Comparison of ENCODE assay signal across 7 mouse cellular contexts in the genomic region with DNA sequence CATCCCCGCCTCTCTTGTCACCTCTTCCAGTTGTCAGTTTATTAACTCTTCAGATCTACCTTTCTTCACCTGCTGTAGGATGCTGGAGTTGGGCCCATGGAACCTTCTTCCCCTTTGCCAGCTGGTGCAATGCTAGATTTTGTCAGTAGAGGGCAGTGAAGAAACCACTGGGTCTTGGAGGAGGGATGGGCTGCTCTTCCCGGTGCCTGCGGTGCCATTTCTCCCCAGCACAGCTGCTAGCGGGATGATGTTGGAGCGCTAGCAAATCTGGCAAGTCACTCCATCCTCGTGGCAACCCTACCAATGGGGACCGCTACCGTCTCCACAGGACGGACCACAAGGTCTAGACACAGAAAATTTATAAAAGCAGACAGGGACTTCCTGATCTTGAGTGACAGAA. TPM values are rescaled to one million over a fixed set of nuclear protein-coding genes. Genes with fewer than 3 reads are reported as not detected.
A peak's percentile ranks its signal among the peaks of the same experiment; 100 is the strongest.
DNase-seq lines count a peak whose midpoint lies in the region; ATAC-seq lines count a peak whose summit lies in the region.

No protein-coding gene starts in this region.

- H3K4me1 ChIP-seq in hindbrain, embryonic 12.5 days, result no peaks in the 10 kb centered on the region

- peaks cover 16% of the 10 kb centered on the region for H3K27me3 ChIP-seq in hindbrain, embryonic 12.5 days

- WGBS in hindbrain, embryonic 12.5 days, result 12% methylated on average over 9 of the region's 9 CpGs

- H3K9me3 ChIP-seq in hindbrain, embryonic 12.5 days (replicated peaks), result no peaks in the 10 kb centered on the region

- ATAC-seq in hindbrain, embryonic 12.5 days (ENCODE audit: low FRiP score), result peak; percentile 61; the same call in 1 of the 2 replicates

- H3K27ac ChIP-seq in hindbrain, embryonic 12.5 days, result no peak overlapping the region

- no peak overlapping the region for H3K9ac ChIP-seq in hindbrain, embryonic 12.5 days

- H3K4me2 ChIP-seq in hindbrain, embryonic 12.5 days (replicated peaks), result peak overlapping the region; percentile 43

- DNase-seq in WW6 (ENCODE audit: low read depth, low spot score), result peak; percentile 61
- DNase-seq in cerebellum, adult 8-10 months, result peak; percentile 66
- DNase-seq in forelimb bud, embryonic 11.5 days (ENCODE audit: low read depth, low spot score), result peak; percentile 79
- DNase-seq in layer of hippocampus, postnatal 10 days (ENCODE audit: low spot score in 2 of 2), result peak; percentile 78 to 81
- DNase-seq in lung, postnatal 4 days, result peak; percentile 41 to 77
- DNase-seq in right cerebral cortex, postnatal 10 days (ENCODE audit: low spot score in 2 of 2), result peak; percentile 81 to 85

- H3K4me3 ChIP-seq in hindbrain, embryonic 12.5 days, result no peak overlapping the region

- no peaks in the 10 kb centered on the region for H3K36me3 ChIP-seq in hindbrain, embryonic 12.5 days

RNA-seq across cellular contexts. Expression of gene Pdia6, which starts 13.3 kb away (rescaled TPM):
- 506 and 515 TPM in 2 replicates for polyA plus RNA-seq in hindbrain, embryonic 12.5 days (2016; fragmentation: Nextera tagmentation; extraction: Ambion mirVana)
- 100 to 1,000 TPM; 119 to 129 TPM for total RNA-seq in layer of hippocampus, postnatal 10 days (2021)
